Mouse (Mus musculus) embryonic facial prominence, embryonic 11.5 days (tissue): ENCODE data around the gene Peak1. TPM values are rescaled to one million over a fixed set of nuclear protein-coding genes. Genes with fewer than 3 reads are reported as not detected.

Experiments used
- ATAC-seq: fragments of 200-750 bp; cut with Nextera tagmentation; replicated peaks from 2 replicates; pipeline ENCODE4 v1.8.0; 2017; ENCODE audit warnings: low read depth; ENCODE audit not compliant: insufficient number of reproducible peaks, low FRiP score, low TSS enrichment
- DNase-seq: peaks from one replicate; pipeline ENCODE4 v3.0.0-alpha.2; 2015; ENCODE audit warnings: low spot score
- H3K27ac ChIP-seq: fragments of 300-500 bp; sonication (generic); replicated peaks from 2 replicates; pipeline ENCODE4 v1.5.1; 2014; ENCODE audit warnings: mild to moderate bottlenecking, low read depth, low read length, control low read depth
- H3K27me3 ChIP-seq: fragments of 300-500 bp; sonication (generic); 2 replicates; pipeline ENCODE4 v1.6.1; 2014; ENCODE audit warnings: mild to moderate bottlenecking, low read length, moderate library complexity, mixed read lengths; ENCODE audit not compliant: control insufficient read depth, insufficient read depth
- H3K36me3 ChIP-seq: fragments of 300-500 bp; sonication (generic); replicated peaks from 2 replicates; pipeline ENCODE4 v1.6.1; 2014; ENCODE audit warnings: low read depth, mild to moderate bottlenecking, low read length, moderate library complexity, mixed read lengths; ENCODE audit not compliant: control insufficient read depth, insufficient read depth
- H3K4me1 ChIP-seq: fragments of 300-500 bp; sonication (generic); 2 replicates; pipeline ENCODE4 v1.6.1; 2014; ENCODE audit warnings: low read length, mixed read lengths; ENCODE audit not compliant: control insufficient read depth, insufficient read depth
- H3K4me2 ChIP-seq: fragments of 300-500 bp; sonication (generic); 2 replicates; pipeline ENCODE4 v1.6.1; 2014; ENCODE audit warnings: low read depth, mild to moderate bottlenecking, control low read depth, low read length, moderate library complexity
- H3K4me3 ChIP-seq: fragments of 300-500 bp; sonication (generic); 2 replicates; pipeline ENCODE4 v1.5.1; 2014; ENCODE audit warnings: low read depth, low read length, control low read depth
- H3K9ac ChIP-seq: fragments of 300-500 bp; sonication (generic); replicated peaks from 2 replicates; pipeline ENCODE4 v1.6.1; 2014; ENCODE audit warnings: mild to moderate bottlenecking, control low read depth, low read length
- H3K9me3 ChIP-seq: fragments of 300-500 bp; sonication (generic); replicated peaks from 2 replicates; pipeline ENCODE4 v1.6.1; 2016; ENCODE audit warnings: mild to moderate bottlenecking, low read length, inconsistent platforms, mixed read lengths; ENCODE audit not compliant: control insufficient read depth
- WGBS: fragments of 180-500 bp; shearing (Covaris S2); extraction: QIAGEN DNeasy Blood & Tissue Kit; methylation state at CpG from one replicate; pipeline ENCODE4 v1.1.7; 2014; 5-methylcytosine and 5-hydroxymethylcytosine counted together
- polyA plus RNA-seq: library from polyadenylated mRNA; unstranded; fragments of >200 nt; fragmentation: Nextera tagmentation; extraction: Ambion mirVana; gene quantifications from 2 replicates; pipeline ENCODE4 v1.2.1, GENCODE M21; 2014

Gene Peak1
- polyA plus RNA-seq, 1 experiment from 2014 or later: 8.8 TPM

GRCm38 (mm10) chr9:56363306-56363705, 54.6 kb downstream of the Peak1 start:
- H3K9ac ChIP-seq: no peak overlapping the region
- H3K4me2 ChIP-seq: no peak overlapping the region
- H3K4me3 ChIP-seq: no peak overlapping the region
- ATAC-seq (no peak), DNase-seq (no peak)
- no peaks in the 10 kb centered on the region for H3K27me3 ChIP-seq
- H3K9me3 ChIP-seq: no peaks in the 10 kb centered on the region
- H3K27ac ChIP-seq: no peak overlapping the region
- 89% methylated on average over 3 of the region's 3 CpGs for WGBS
- no peaks in the 10 kb centered on the region for H3K36me3 ChIP-seq
- no peaks in the 10 kb centered on the region for H3K4me1 ChIP-seq

GRCm38 (mm10) chr9:56359261-56359660, 58.6 kb downstream of the Peak1 start:
- H3K27ac ChIP-seq: no peak overlapping the region
- ATAC-seq (no peak), DNase-seq (no peak)
- H3K27me3 ChIP-seq: no peaks in the 10 kb centered on the region
- no peak overlapping the region for H3K9ac ChIP-seq
- no peaks in the 10 kb centered on the region for H3K36me3 ChIP-seq
- H3K9me3 ChIP-seq: no peaks in the 10 kb centered on the region
- no peak overlapping the region for H3K4me2 ChIP-seq
- WGBS: 79% methylated on average over 3 of the region's 3 CpGs
- H3K4me1 ChIP-seq: no peaks in the 10 kb centered on the region
- H3K4me3 ChIP-seq: no peak overlapping the region

- ATAC-seq: no peak
- no peak for DNase-seq
- H3K9me3 ChIP-seq: no peaks in the 10 kb centered on the region
- H3K27ac ChIP-seq: no peak overlapping the region
- H3K4me2 ChIP-seq: no peak overlapping the region
- 93% methylated on average over 5 of the region's 5 CpGs for WGBS
- no peak overlapping the region for H3K4me3 ChIP-seq
- H3K9ac ChIP-seq: no peak overlapping the region
- no peaks in the 10 kb centered on the region for H3K27me3 ChIP-seq
- H3K4me1 ChIP-seq: no peaks in the 10 kb centered on the region
- H3K36me3 ChIP-seq: no peaks in the 10 kb centered on the region
These were observed 62.7 kb downstream of the Peak1 start for GRCm38 (mm10) chr9:56355186-56355585.

GRCm38 (mm10) chr9:56346321-56346720, 71.5 kb downstream of the Peak1 start:
- 49% methylated on average over 6 of the region's 6 CpGs for WGBS
- Histone ChIP-seq H3K4me2 (no peak overlapping the region), H3K27me3 (no peaks in the 10 kb centered on the region), H3K4me3 (no peak overlapping the region), H3K9me3 (no peaks in the 10 kb centered on the region), H3K9ac (no peak overlapping the region), H3K4me1 (no peaks in the 10 kb centered on the region), H3K27ac (no peak overlapping the region), H3K36me3 (no peaks in the 10 kb centered on the region)
- DNase-seq (no peak), ATAC-seq (no peak)

- no peaks in the 10 kb centered on the region for H3K4me1 ChIP-seq
- ATAC-seq: no peak
- no peak overlapping the region for H3K27ac ChIP-seq
- H3K36me3 ChIP-seq: no peaks in the 10 kb centered on the region
- no peak overlapping the region for H3K4me3 ChIP-seq
- no peaks in the 10 kb centered on the region for H3K9me3 ChIP-seq
- no peak overlapping the region for H3K9ac ChIP-seq
- WGBS: 91% methylated on average over 1 of the region's 1 CpGs
- no peak for DNase-seq
- no peak overlapping the region for H3K4me2 ChIP-seq
- H3K27me3 ChIP-seq: no peaks in the 10 kb centered on the region
These were observed 78.3 kb downstream of the Peak1 start for GRCm38 (mm10) chr9:56339426-56340195.

GRCm38 (mm10) chr9:56334363-56334762, 83.5 kb downstream of the Peak1 start:
- DNase-seq: no peak
- no peaks in the 10 kb centered on the region for H3K4me1 ChIP-seq
- WGBS: 91% methylated on average over 12 of the region's 12 CpGs

GRCm38 (mm10) chr9:56332774-56333173, 85.1 kb downstream of the Peak1 start:
- Histone ChIP-seq H3K4me2 (no peak overlapping the region), H3K27ac (no peak overlapping the region), H3K4me3 (no peak overlapping the region), H3K9me3 (no peaks in the 10 kb centered on the region), H3K9ac (no peak overlapping the region), H3K27me3 (no peaks in the 10 kb centered on the region), H3K36me3 (no peaks in the 10 kb centered on the region), H3K4me1 (no peaks in the 10 kb centered on the region)
- DNase-seq (no peak), ATAC-seq (no peak)

More at GRCm38 (mm10) chr9:56334363-56334762, 83.5 kb downstream of the Peak1 start:
- Histone ChIP-seq H3K27ac (no peak overlapping the region), H3K36me3 (no peaks in the 10 kb centered on the region), H3K27me3 (no peaks in the 10 kb centered on the region), H3K9me3 (no peaks in the 10 kb centered on the region), H3K9ac (no peak overlapping the region), H3K4me3 (no peak overlapping the region), H3K4me2 (no peak overlapping the region)
- ATAC-seq: no peak

- no peak overlapping the region for H3K27ac ChIP-seq
- H3K4me2 ChIP-seq: no peak overlapping the region
- H3K9ac ChIP-seq: no peak overlapping the region
- H3K9me3 ChIP-seq: no peaks in the 10 kb centered on the region
- ATAC-seq (no peak), DNase-seq (no peak)
- no peaks in the 10 kb centered on the region; the same call in 1 of the 2 replicates for H3K4me1 ChIP-seq
- WGBS: 93% methylated on average over 8 of the region's 8 CpGs
- H3K27me3 ChIP-seq: no peaks in the 10 kb centered on the region
- no peaks in the 10 kb centered on the region for H3K36me3 ChIP-seq
- no peak overlapping the region for H3K4me3 ChIP-seq
These were observed 91.3 kb downstream of the Peak1 start for GRCm38 (mm10) chr9:56326511-56327005.
